Mouse (Mus musculus): ENCODE data around the gene Iqgap2. TPM values are rescaled to one million over a fixed set of nuclear protein-coding genes. Genes with fewer than 3 reads are reported as not detected.

Iqgap2 gene
- polyA plus RNA-seq, 1 experiment = 44.1 TPM

DNA sequence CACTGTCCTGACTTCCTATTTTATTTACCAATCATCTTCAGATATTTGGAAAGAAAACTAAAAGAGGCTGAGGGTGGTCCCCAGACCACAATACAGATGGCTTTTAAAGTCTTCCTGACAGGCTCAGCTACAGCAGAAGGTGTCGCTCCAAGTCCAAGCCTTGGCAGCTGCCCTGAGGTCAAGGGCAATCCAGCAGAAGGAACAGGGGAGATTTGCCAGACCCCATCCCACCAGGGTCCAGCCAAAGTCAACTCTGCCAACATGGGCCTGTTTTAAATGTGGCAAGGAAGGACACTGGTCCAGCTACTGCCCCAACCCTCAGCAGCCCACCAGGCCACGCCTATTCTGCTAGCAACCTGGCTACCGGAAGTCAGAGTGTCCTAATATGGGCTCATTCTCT, 241.8 kb downstream of the Iqgap2 start:
- Histone ChIP-seq H3K27me3 (ENCODE audit: control insufficient read depth, insufficient read depth, low read length) (no peaks in the 10 kb centered on the region), H3K4me1 (ENCODE audit: control insufficient read depth, insufficient read depth, insufficient read length, low read length) (no peaks in the 10 kb centered on the region), H3K27ac (ENCODE audit: insufficient read depth, low read depth, low read length) (no peak overlapping the region), H3K36me3 (ENCODE audit: control insufficient read depth, insufficient read depth, low read length) (peaks cover 32% of the 10 kb centered on the region), H3K4me3 (ENCODE audit: low read depth, low read length) (no peak overlapping the region)
- no peak for TF ChIP-seq CTCF (IDR thresholded peaks at IDR 0.05; ENCODE audit: extremely low read depth, insufficient read length, insufficient replicate concordance, low read depth, low read length)
- TF ChIP-seq POLR2A (IDR thresholded peaks at IDR 0.05; ENCODE audit: low read depth, low read length) = no peak
- 91% methylated on average over 3 of the region's 3 CpGs for WGBS

GRCm38 (mm10) chr13:95647248-95647647, 244.5 kb downstream of the Iqgap2 start:
- Histone ChIP-seq H3K4me1 (ENCODE audit: control insufficient read depth, insufficient read depth, insufficient read length, low read length) (no peaks in the 10 kb centered on the region), H3K4me3 (ENCODE audit: low read depth, low read length) (no peak overlapping the region), H3K27ac (ENCODE audit: insufficient read depth, low read depth, low read length) (no peak overlapping the region), H3K36me3 (ENCODE audit: control insufficient read depth, insufficient read depth, low read length) (peaks cover 44% of the 10 kb centered on the region), H3K27me3 (ENCODE audit: control insufficient read depth, insufficient read depth, low read length) (no peaks in the 10 kb centered on the region)
- TF ChIP-seq POLR2A (IDR thresholded peaks at IDR 0.05; ENCODE audit: low read depth, low read length) (no peak), CTCF (IDR thresholded peaks at IDR 0.05; ENCODE audit: extremely low read depth, insufficient read length, insufficient replicate concordance, low read depth, low read length) (no peak)
- WGBS = 85% methylated on average over 4 of the region's 4 CpGs

GRCm38 (mm10) chr13:95646687-95647111, 245.0 kb downstream of the Iqgap2 start:
- Histone ChIP-seq H3K27ac (ENCODE audit: insufficient read depth, low read depth, low read length) (no peak overlapping the region), H3K27me3 (ENCODE audit: control insufficient read depth, insufficient read depth, low read length) (no peaks in the 10 kb centered on the region), H3K4me3 (ENCODE audit: low read depth, low read length) (no peak overlapping the region), H3K4me1 (ENCODE audit: control insufficient read depth, insufficient read depth, insufficient read length, low read length) (no peaks in the 10 kb centered on the region), H3K36me3 (ENCODE audit: control insufficient read depth, insufficient read depth, low read length) (peaks cover 46% of the 10 kb centered on the region)
- TF ChIP-seq POLR2A (IDR thresholded peaks at IDR 0.05; ENCODE audit: low read depth, low read length) = no peak
- 71% methylated on average over 9 of the region's 9 CpGs for WGBS

DNA sequence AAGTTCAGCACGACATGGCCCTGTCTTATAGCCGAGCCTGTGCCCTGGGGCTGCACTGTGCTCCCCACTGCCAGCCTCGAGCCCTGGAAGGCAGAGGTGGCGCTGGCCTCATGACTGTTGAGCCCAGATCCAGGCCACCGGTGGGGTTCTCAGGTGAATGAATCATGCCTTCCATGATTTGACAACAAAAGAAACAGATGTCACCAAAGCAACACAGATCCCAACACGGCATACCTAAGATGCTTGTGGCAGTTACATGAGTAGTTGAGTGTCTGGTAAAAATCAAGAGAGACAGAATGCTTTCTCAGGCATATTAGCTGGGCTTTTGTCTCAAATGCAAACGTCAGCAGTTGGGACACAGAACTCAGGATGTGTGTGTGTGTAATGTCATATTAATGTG, 248.0 kb downstream of the Iqgap2 start:
- Histone ChIP-seq H3K27ac (ENCODE audit: insufficient read depth, low read depth, low read length) (no peak overlapping the region), H3K4me1 (ENCODE audit: control insufficient read depth, insufficient read depth, insufficient read length, low read length) (no peaks in the 10 kb centered on the region), H3K36me3 (ENCODE audit: control insufficient read depth, insufficient read depth, low read length) (peaks cover 46% of the 10 kb centered on the region), H3K27me3 (ENCODE audit: control insufficient read depth, insufficient read depth, low read length) (no peaks in the 10 kb centered on the region), H3K4me3 (ENCODE audit: low read depth, low read length) (no peak overlapping the region)
- whole genome bisulfite sequencing = 81% methylated on average over 7 of the region's 7 CpGs
- TF ChIP-seq POLR2A (IDR thresholded peaks at IDR 0.05; ENCODE audit: low read depth, low read length) (no peak), CTCF (IDR thresholded peaks at IDR 0.05; ENCODE audit: extremely low read depth, insufficient read length, insufficient replicate concordance, low read depth, low read length) (no peak)

DNA sequence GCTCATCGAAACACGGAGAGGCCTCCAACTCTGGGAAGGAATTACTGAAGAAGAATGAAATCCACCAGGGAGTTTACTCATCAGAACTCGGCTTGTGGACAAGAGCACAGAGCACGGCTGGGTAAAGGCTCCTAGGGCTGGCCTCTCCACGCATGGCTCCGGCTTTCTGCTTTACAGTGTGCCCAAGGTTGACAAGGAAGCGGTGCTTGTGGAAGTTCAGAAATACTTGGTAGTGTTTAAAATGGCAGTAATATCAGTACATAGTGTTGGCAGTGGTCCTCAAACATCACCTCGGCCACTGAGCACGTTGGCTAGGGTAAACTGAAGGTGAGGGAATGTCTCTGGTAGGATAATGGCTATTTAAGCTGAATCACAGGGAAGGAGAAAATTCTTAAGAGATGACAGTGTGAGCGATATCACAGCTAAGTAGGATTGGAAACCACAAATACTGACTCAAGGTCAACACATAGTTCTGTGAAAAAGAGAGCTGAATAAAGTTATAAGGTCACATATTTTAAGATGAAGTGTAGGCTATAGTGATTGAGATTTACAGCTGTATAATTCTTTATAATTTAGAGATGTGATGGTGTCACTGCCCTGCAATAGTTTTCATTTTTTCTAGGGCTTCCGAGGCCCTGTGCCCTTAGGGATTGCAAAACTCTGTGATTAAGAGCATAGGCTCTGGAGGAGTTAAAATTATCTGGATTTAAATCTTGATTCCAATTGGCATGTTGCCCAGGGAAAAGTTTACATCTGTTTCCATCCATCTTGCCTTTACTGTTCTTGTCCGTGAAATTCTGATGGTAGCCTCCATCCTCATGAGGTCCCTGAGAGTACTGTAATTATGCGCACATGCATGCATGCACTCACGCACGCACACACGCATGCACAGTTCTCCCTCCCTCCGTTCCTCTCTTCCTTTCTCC, 250.4 kb downstream of the Iqgap2 start:
- no peaks in the 10 kb centered on the region for H3K4me1 ChIP-seq (ENCODE audit: control insufficient read depth, insufficient read depth, insufficient read length, low read length)
- H3K27me3 ChIP-seq (ENCODE audit: control insufficient read depth, insufficient read depth, low read length) = no peaks in the 10 kb centered on the region
- no peak overlapping the region for H3K27ac ChIP-seq (ENCODE audit: insufficient read depth, low read depth, low read length)
- 88% methylated on average over 17 of the region's 17 CpGs for WGBS
- no peak overlapping the region for H3K4me3 ChIP-seq (ENCODE audit: low read depth, low read length)
- peaks cover 34% of the 10 kb centered on the region for H3K36me3 ChIP-seq (ENCODE audit: control insufficient read depth, insufficient read depth, low read length)
- no peak for TF ChIP-seq CTCF (IDR thresholded peaks at IDR 0.05; ENCODE audit: extremely low read depth, insufficient read length, insufficient replicate concordance, low read depth, low read length)
- TF ChIP-seq POLR2A (IDR thresholded peaks at IDR 0.05; ENCODE audit: low read depth, low read length) = no peak

DNA sequence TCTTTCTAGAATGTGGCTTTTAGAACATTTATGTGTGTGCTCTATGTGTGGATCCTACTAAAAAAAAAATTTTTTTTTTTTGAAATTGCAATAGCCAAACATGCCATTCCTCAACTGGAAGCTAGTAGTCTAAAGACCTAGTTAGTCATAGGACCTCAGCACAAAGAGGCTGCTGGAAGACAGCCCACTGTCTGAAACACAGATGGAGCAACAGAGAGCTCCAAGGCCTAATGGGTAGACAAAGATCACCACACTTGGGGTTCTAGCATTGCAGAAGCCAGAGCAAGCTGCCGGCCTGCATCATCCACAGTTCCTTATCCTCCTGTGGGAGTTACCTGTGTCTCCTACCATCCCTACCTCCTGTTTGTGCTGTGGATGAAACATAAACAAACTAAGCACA, 251.3 kb downstream of the Iqgap2 start:
- no peak overlapping the region for H3K4me3 ChIP-seq (ENCODE audit: low read depth, low read length)
- 94% methylated on average over 1 of the region's 1 CpGs for WGBS
- H3K36me3 ChIP-seq (ENCODE audit: control insufficient read depth, insufficient read depth, low read length) = peaks cover 32% of the 10 kb centered on the region
- H3K4me1 ChIP-seq (ENCODE audit: control insufficient read depth, insufficient read depth, insufficient read length, low read length) = no peaks in the 10 kb centered on the region
- no peaks in the 10 kb centered on the region for H3K27me3 ChIP-seq (ENCODE audit: control insufficient read depth, insufficient read depth, low read length)
- TF ChIP-seq POLR2A (IDR thresholded peaks at IDR 0.05; ENCODE audit: low read depth, low read length) = no peak
- no peak for TF ChIP-seq CTCF (IDR thresholded peaks at IDR 0.05; ENCODE audit: extremely low read depth, insufficient read length, insufficient replicate concordance, low read depth, low read length)
- no peak overlapping the region for H3K27ac ChIP-seq (ENCODE audit: insufficient read depth, low read depth, low read length)

DNA sequence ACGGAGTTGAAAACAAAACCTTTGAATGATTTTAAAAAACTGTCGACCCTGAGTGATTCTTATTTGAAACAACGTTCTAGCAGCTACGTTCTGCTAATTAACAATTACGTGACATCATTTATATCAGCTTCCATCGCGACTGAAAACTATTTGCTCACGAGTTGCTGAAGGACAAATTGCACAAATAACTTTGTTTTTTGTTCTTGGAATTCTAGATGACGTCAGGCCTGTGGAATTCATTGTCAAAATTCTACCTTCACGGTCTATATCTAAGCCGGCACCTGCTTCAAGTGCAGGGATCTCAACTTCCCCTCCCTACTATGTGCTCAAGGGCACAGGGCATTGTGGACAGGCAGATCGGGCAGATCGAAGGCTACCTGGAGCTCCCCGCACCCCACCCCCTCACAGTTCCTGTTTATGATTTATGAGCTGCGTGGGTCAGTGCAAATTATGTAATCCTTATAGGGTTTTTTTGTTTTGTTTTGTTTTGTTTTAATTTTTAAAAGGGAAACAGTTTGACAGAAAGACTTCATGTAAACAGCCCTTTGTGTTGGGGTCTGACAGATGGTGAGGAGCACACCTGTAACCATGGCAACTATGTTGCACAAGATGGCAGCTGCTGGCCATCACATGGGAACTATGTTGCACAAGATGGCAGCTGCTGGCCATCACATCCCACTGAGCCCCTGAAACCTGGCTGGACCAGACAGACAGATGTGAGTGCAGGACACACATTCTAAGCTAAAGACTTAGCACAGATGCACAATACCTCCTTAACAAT, 252.2 kb downstream of the Iqgap2 start:
- Histone ChIP-seq H3K4me1 (ENCODE audit: control insufficient read depth, insufficient read depth, insufficient read length, low read length) (no peaks in the 10 kb centered on the region), H3K27ac (ENCODE audit: insufficient read depth, low read depth, low read length) (no peak overlapping the region), H3K4me3 (ENCODE audit: low read depth, low read length) (no peak overlapping the region), H3K27me3 (ENCODE audit: control insufficient read depth, insufficient read depth, low read length) (no peaks in the 10 kb centered on the region), H3K36me3 (ENCODE audit: control insufficient read depth, insufficient read depth, low read length) (peaks cover 32% of the 10 kb centered on the region)
- TF ChIP-seq CTCF (IDR thresholded peaks at IDR 0.05; ENCODE audit: extremely low read depth, insufficient read length, insufficient replicate concordance, low read depth, low read length) (no peak), POLR2A (IDR thresholded peaks at IDR 0.05; ENCODE audit: low read depth, low read length) (no peak)
- WGBS = 83% methylated on average over 15 of the region's 15 CpGs
